Mouse (Mus musculus) stomach, embryonic 16.5 days (tissue): ENCODE measurements around the gene Lin28a. TPM values are rescaled to one million over a fixed set of nuclear protein-coding genes. Genes with fewer than 3 reads are reported as not detected.

Experiments used
- ATAC-seq: fragments of 200-750 bp; cut with Nextera tagmentation; 2 replicates; pipeline ENCODE4 v1.8.0; 2017; ENCODE audit warnings: moderate number of reproducible peaks, moderate TSS enrichment; ENCODE audit not compliant: insufficient read depth, low FRiP score
- H3K27ac ChIP-seq: fragments of 300-500 bp; sonication (generic); 2 replicates; pipeline ENCODE4 v1.5.1; 2014; ENCODE audit warnings: low read length
- H3K27me3 ChIP-seq: fragments of 300-500 bp; sonication (generic); 2 replicates; pipeline ENCODE4 v1.6.1; 2014; ENCODE audit warnings: low read length, control low read depth, mixed read lengths; ENCODE audit not compliant: control insufficient read depth, insufficient read depth
- H3K36me3 ChIP-seq: fragments of 300-500 bp; sonication (generic); 2 replicates; pipeline ENCODE4 v1.6.1; 2014; ENCODE audit warnings: low read length; ENCODE audit not compliant: control insufficient read depth, insufficient read depth
- H3K4me1 ChIP-seq: fragments of 300-500 bp; sonication (generic); 2 replicates; pipeline ENCODE4 v1.6.1; 2014; ENCODE audit warnings: low read length, control low read depth, mixed read lengths; ENCODE audit not compliant: control insufficient read depth, insufficient read depth
- H3K4me2 ChIP-seq: fragments of 300-500 bp; sonication (generic); 2 replicates; pipeline ENCODE4 v1.6.1; 2014; ENCODE audit warnings: low read depth, low read length, mixed read lengths
- H3K4me3 ChIP-seq: fragments of 300-500 bp; sonication (generic); replicated peaks from 2 replicates; pipeline ENCODE4 v1.5.1; 2014; ENCODE audit warnings: mild to moderate bottlenecking, low read length
- H3K9ac ChIP-seq: fragments of 300-500 bp; sonication (generic); 2 replicates; pipeline ENCODE4 v1.6.1; 2014; ENCODE audit warnings: low read length
- H3K9me3 ChIP-seq: fragments of 300-500 bp; sonication (generic); replicated peaks from 2 replicates; pipeline ENCODE4 v1.6.1; 2016; ENCODE audit warnings: low read length, control low read depth; ENCODE audit not compliant: control insufficient read depth
- WGBS: fragments of 180-500 bp; shearing (Covaris S2); extraction: QIAGEN DNeasy Blood & Tissue Kit; methylation state at CpG from one replicate; pipeline ENCODE4 v1.1.7; 2014; 5-methylcytosine and 5-hydroxymethylcytosine counted together
- polyA plus RNA-seq: library from polyadenylated mRNA; unstranded; fragments of >200 nt; fragmentation: Nextera tagmentation; extraction: Ambion mirVana; gene quantifications from 2 replicates; pipeline ENCODE4 v1.2.1, GENCODE M21; 2015

Gene Lin28a
- polyA plus RNA-seq, 1 experiment from 2014 or later, result 0.13 TPM

GRCm38 (mm10) chr4:134012858-134013528 is 5.6 kb downstream of the Lin28a start:
- H3K4me2 ChIP-seq, result no peak overlapping the region
- H3K4me1 ChIP-seq, result peaks cover 13% of the 10 kb centered on the region
- peaks cover 21% of the 10 kb centered on the region for H3K27me3 ChIP-seq
- no peak overlapping the region for H3K4me3 ChIP-seq
- no peak for ATAC-seq
- H3K36me3 ChIP-seq, result no peaks in the 10 kb centered on the region
- 52% methylated on average over 12 of the region's 12 CpGs for WGBS
- no peak overlapping the region for H3K9ac ChIP-seq
- no peaks in the 10 kb centered on the region for H3K9me3 ChIP-seq
- H3K27ac ChIP-seq, result no peak overlapping the region

DNA sequence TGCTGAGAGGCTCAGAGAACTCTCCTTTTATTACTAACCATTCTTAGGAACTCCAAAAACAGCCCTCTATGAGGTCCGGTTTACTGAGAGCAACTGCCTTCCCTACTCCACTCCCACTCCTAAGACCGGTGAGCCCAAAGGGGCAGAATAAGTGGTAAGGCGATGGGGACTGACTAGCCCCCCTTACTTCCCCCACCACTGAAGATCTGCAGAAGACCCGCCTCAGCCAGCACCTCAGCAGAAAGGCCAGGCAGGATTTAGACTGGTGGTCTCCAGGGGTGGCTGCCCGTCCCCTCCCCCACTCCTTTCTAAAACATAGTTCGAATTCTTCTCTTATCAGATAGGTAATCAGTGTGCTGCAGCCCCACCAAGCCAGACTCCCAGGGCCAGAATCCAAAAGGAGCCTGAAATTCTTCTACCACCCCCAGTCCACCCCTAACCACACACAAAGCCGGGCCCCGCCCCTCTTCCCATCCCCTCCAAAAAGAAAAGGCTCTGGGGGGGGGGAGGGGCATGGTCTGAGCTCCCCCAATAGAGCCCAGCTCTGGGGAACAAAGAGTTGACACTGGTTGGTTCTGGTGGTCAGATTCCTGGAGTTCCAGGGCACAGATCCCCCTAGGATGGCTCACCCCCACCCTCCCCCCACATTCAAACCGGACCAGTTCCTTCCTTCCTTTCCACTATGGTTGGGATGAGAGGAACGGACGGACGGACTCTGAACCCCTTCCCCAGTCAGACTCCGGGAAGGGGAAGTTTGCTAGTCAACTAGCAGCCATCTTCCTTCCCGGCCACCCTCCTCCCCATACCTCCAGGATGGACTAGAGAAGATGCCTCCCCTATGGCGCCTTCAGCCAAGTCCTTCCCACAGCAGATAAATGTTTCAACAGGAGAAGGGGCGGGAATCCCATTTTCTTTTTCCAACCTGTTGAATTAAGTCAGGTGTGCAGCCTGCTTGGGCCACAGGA is 6.9 kb downstream of the Lin28a start:
- Histone ChIP-seq H3K4me1 (peaks cover 4% of the 10 kb centered on the region; the same call in 1 of the 2 replicates), H3K4me3 (no peak overlapping the region), H3K27me3 (peaks cover 9% of the 10 kb centered on the region; the same call in 1 of the 2 replicates), H3K4me2 (no peak overlapping the region), H3K9me3 (no peaks in the 10 kb centered on the region), H3K36me3 (no peaks in the 10 kb centered on the region), H3K9ac (no peak overlapping the region), H3K27ac (no peak overlapping the region)
- ATAC-seq, result no peak
- WGBS, result 11% methylated on average over 16 of the region's 16 CpGs

- ATAC-seq, result peak; percentile 63; the same call in 1 of the 2 replicates
- peak overlapping the region; percentile 75 for H3K27ac ChIP-seq
These were observed 8.9 kb downstream of the Lin28a start for GRCm38 (mm10) chr4:134009709-134010108.

GRCm38 (mm10) chr4:134006845-134007244 is 11.8 kb downstream of the Lin28a start:
- Histone ChIP-seq H3K9ac (no peak overlapping the region), H3K27me3 (no peaks in the 10 kb centered on the region), H3K27ac (no peak overlapping the region), H3K4me1 (no peaks in the 10 kb centered on the region), H3K9me3 (no peaks in the 10 kb centered on the region), H3K36me3 (no peaks in the 10 kb centered on the region), H3K4me2 (no peak overlapping the region), H3K4me3 (no peak overlapping the region)
- WGBS, result 72% methylated on average over 3 of the region's 3 CpGs
- ATAC-seq, result no peak

More at GRCm38 (mm10) chr4:134009709-134010108, 8.9 kb downstream of the Lin28a start:
- Histone ChIP-seq H3K36me3 (no peaks in the 10 kb centered on the region), H3K4me3 (no peak overlapping the region), H3K27me3 (no peaks in the 10 kb centered on the region), H3K4me1 (0 out of 2 replicates have a peak, but pooled peaks cover 3% of the 10 kb centered on the region), H3K4me2 (no peak overlapping the region), H3K9me3 (no peaks in the 10 kb centered on the region), H3K9ac (no peak overlapping the region)
- 48% methylated on average over 6 of the region's 6 CpGs for WGBS

DNA sequence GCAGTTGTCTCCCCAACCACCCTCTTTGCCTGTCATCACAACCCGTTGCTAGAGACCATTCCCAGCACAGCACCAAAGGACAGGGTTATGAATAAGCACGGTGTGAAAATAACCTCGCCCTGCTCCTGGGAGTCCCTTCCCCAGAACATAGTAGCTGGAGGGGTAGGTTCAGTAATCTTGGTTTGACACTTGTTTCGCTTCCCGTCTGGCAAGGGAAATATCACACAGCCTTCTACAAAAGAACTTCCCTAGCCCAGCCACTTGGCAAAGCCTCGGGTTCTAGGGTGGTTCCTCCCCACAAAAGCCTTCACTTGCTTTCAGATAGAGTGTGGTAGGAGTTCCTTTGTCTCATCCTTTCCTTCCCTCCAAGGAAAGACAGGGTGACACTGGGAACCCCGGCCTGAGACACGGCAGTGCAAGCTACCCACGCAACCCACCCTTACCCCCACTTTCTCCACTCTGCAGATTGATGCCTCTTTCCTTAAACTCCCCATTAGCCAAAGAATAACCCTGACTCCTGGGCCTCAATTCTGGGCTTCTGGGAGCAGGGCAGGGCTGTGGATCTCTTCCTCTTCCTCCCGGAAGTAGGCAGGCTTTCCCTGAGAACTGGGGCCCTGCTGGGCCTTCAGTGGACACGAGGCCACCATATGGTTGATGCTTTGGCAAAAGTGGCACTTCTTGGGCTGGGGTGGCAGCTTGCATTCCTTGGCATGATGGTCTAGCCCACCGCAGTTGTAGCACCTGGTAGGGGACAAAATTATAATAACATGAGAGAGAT is 12.9 kb downstream of the Lin28a start:
- no peak overlapping the region for H3K4me3 ChIP-seq
- no peaks in the 10 kb centered on the region for H3K4me1 ChIP-seq
- no peaks in the 10 kb centered on the region for H3K27me3 ChIP-seq
- H3K4me2 ChIP-seq, result no peak overlapping the region
- no peak for ATAC-seq
- WGBS, result 80% methylated on average over 12 of the region's 12 CpGs
- H3K27ac ChIP-seq, result no peak overlapping the region
- no peak overlapping the region for H3K9ac ChIP-seq
- no peaks in the 10 kb centered on the region for H3K36me3 ChIP-seq
- H3K9me3 ChIP-seq, result no peaks in the 10 kb centered on the region

DNA sequence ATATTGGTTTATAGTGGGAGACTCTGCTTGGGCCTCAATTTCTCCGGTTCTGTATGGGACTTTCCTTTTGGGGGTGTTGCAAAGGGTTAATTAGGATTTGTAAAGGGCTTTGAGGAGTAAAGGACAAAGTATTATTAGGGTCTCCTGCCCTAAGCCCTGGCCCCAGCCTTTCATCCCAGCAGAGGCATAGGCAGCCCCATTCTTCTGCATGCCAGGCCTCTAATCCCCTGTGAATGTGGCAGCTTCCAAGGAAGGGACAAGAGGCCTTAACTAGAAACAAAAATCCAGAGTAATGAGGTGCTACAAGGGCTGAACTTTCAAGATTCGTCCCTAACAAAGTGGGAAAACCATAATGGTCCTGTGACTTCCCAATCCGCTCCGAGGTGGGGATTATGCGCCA is 15.7 kb downstream of the Lin28a start:
- 68% methylated on average over 5 of the region's 5 CpGs for WGBS
- Histone ChIP-seq H3K27me3 (no peaks in the 10 kb centered on the region), H3K36me3 (no peaks in the 10 kb centered on the region), H3K9me3 (no peaks in the 10 kb centered on the region), H3K27ac (no peak overlapping the region), H3K4me2 (no peak overlapping the region), H3K4me3 (no peak overlapping the region), H3K9ac (no peak overlapping the region), H3K4me1 (peaks cover 3% of the 10 kb centered on the region; the same call in 1 of the 2 replicates)
- ATAC-seq, result no peak

- Histone ChIP-seq H3K27me3 (no peaks in the 10 kb centered on the region), H3K9ac (no peak overlapping the region), H3K4me2 (no peak overlapping the region), H3K4me3 (no peak overlapping the region), H3K9me3 (no peaks in the 10 kb centered on the region), H3K36me3 (no peaks in the 10 kb centered on the region), H3K27ac (no peak overlapping the region), H3K4me1 (peaks cover 3% of the 10 kb centered on the region; the same call in 1 of the 2 replicates)
- WGBS, result 56% methylated on average over 4 of the region's 4 CpGs
- no peak for ATAC-seq
These were observed 16.4 kb downstream of the Lin28a start for GRCm38 (mm10) chr4:134002246-134002645.

GRCm38 (mm10) chr4:134001710-134002109 is 16.9 kb downstream of the Lin28a start:
- H3K27me3 ChIP-seq, result no peaks in the 10 kb centered on the region
- no peaks in the 10 kb centered on the region for H3K9me3 ChIP-seq
- 0 out of 2 replicates have a peak, but pooled peaks cover 4% of the 10 kb centered on the region for H3K36me3 ChIP-seq
- no peak overlapping the region for H3K27ac ChIP-seq
- WGBS, result 59% methylated on average over 10 of the region's 10 CpGs
- H3K4me3 ChIP-seq, result no peak overlapping the region
- peaks cover 3% of the 10 kb centered on the region; the same call in 1 of the 2 replicates for H3K4me1 ChIP-seq
- no peak overlapping the region for H3K9ac ChIP-seq
- no peak overlapping the region for H3K4me2 ChIP-seq
- ATAC-seq, result no peak
